Mouse (Mus musculus) liver, adult (tissue): ENCODE results near the gene Ipo13.

ENCODE experiments used
- GATA4 ChIP-seq: IDR thresholded peaks from 2 replicates; pipeline ENCODE4 v1.6.1; 2014; ENCODE audit warnings: mild to moderate bottlenecking, low read length; ENCODE audit not compliant: insufficient replicate concordance

Ipo13 gene

GRCm38 (mm10) chr4:117894601-117895000, 20.2 kb downstream of the Ipo13 start:
- no peak for TF ChIP-seq GATA4

- no peak for TF ChIP-seq GATA4
These were observed 21.4 kb downstream of the Ipo13 start for GRCm38 (mm10) chr4:117893376-117893775.

GRCm38 (mm10) chr4:117891738-117892161, 23.0 kb downstream of the Ipo13 start, which contains the start of gene Dph2:
Dph2 (minus strand) TSS chr4:117892032.
- TF ChIP-seq GATA4 = no peak

GRCm38 (mm10) chr4:117890750-117891149, 24.0 kb downstream of the Ipo13 start:
- no peak for TF ChIP-seq GATA4

GRCm38 (mm10) chr4:117890031-117890430, 24.8 kb downstream of the Ipo13 start:
- TF ChIP-seq GATA4 = no peak

- no peak for TF ChIP-seq GATA4
These were observed 25.3 kb downstream of the Ipo13 start for GRCm38 (mm10) chr4:117889471-117889870.

GRCm38 (mm10) chr4:117887920-117888319, 26.9 kb downstream of the Ipo13 start:
- no peak for TF ChIP-seq GATA4

- TF ChIP-seq GATA4 = no peak
These were observed 27.7 kb downstream of the Ipo13 start, which contains the start of gene Atp6v0b for GRCm38 (mm10) chr4:117887133-117887532. Atp6v0b (minus strand) TSS chr4:117887333.

- no peak for TF ChIP-seq GATA4
These were observed 28.2 kb downstream of the Ipo13 start for GRCm38 (mm10) chr4:117886644-117887043.

- TF ChIP-seq GATA4 = no peak
These were observed 28.8 kb downstream of the Ipo13 start for GRCm38 (mm10) chr4:117885994-117886393.

- TF ChIP-seq GATA4 = no peak
These were observed 29.7 kb downstream of the Ipo13 start for GRCm38 (mm10) chr4:117885093-117885492.

- TF ChIP-seq GATA4 = no peak
These were observed 30.7 kb downstream of the Ipo13 start for GRCm38 (mm10) chr4:117884146-117884545.

GRCm38 (mm10) chr4:117882701-117883691, 31.8 kb downstream of the Ipo13 start, which contains the start of gene B4galt2:
B4galt2 (minus strand) TSS chr4:117883487.
- no peak for TF ChIP-seq GATA4

- TF ChIP-seq GATA4 = no peak
These were observed 36.1 kb downstream of the Ipo13 start for GRCm38 (mm10) chr4:117878703-117879102.

GRCm38 (mm10) chr4:117878301-117878700, 36.5 kb downstream of the Ipo13 start:
- TF ChIP-seq GATA4 = no peak

GRCm38 (mm10) chr4:117873615-117874014, 41.2 kb downstream of the Ipo13 start:
- no peak for TF ChIP-seq GATA4

- no peak for TF ChIP-seq GATA4
These were observed 42.3 kb downstream of the Ipo13 start, which contains the start of gene Ccdc24 for GRCm38 (mm10) chr4:117872471-117872886. Ccdc24 (minus strand) TSS chr4:117872557.

- no peak for TF ChIP-seq GATA4
These were observed 43.0 kb downstream of the Ipo13 start for GRCm38 (mm10) chr4:117871787-117872186.
